Mouse (Mus musculus) large intestine, adult 2 months (tissue): ENCODE results near the gene Aspn. TPM values are rescaled to one million over a fixed set of nuclear protein-coding genes. Genes with fewer than 3 reads are reported as not detected.

Experiments
- DNase-seq: peaks from one replicate; pipeline ENCODE4 v3.0.0-alpha.2; 2012; ENCODE audit warnings: low read depth, low spot score
- WGBS: fragments of 180-500 bp; shearing (Covaris S2); methylation state at CpG from one replicate; pipeline ENCODE4 v1.1.7; 2018; 5-methylcytosine and 5-hydroxymethylcytosine counted together
- polyA plus RNA-seq: library from polyadenylated mRNA; depleted of rRNA; stranded (reverse); fragments of >200 nt; gene quantifications from 2 replicates; pipeline ENCODE4 v1.2.3, GENCODE M21; 2012; rRNA removed

Aspn gene
- 2.1 and 2.4 TPM in 2 replicates for polyA plus RNA-seq

DNA sequence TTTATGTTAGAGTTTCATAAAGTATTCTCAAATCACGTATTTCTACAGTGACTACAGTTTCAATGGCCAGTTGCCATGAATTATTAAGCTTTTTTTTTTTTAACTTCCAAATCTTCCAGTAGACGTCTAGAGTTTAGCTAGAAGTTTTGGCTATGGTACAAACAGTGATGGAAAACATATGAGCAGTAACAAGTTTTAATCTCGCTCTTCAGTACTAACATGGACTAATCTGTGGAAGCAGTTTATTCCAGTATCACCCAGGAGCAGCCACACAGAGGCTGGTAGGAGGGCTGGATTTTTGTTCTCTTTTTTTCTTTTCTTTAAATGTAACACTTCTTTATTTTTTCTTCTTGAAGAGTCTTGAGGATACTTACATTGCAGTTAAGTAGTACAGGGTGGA lies at the start of gene Aspn:
Gene Aspn (plus strand): TSS at position 165 of the 400 bp plus-strand sequence.
- DNase-seq, result no peak
- 70% methylated on average over 3 of the region's 3 CpGs for WGBS

DNA sequence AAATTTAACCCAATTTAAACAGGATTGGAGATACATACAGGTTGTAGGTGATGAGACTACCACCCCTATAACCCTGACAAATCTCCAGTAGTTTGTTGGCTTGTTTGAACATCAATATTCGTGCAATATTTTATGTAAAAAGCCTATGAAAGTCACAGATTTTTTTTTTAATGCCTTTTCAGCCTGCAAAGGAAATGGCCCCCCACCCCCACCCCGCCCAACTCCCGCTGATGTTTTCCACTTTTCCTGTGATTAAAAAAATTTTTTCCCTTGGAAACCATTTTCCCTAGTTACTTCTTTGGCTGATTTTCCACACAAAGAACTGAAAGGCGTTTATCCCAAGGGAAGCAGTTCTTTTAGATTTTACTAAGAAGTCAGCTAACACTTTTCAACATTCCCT lies 39.7 kb upstream of the Aspn start, which contains the start of gene Ecm2:
Gene Ecm2 (plus strand): TSS at position 301 of the 400 bp plus-strand sequence.
- WGBS, result 59% methylated on average over 4 of the region's 4 CpGs
- no peak for DNase-seq

DNA sequence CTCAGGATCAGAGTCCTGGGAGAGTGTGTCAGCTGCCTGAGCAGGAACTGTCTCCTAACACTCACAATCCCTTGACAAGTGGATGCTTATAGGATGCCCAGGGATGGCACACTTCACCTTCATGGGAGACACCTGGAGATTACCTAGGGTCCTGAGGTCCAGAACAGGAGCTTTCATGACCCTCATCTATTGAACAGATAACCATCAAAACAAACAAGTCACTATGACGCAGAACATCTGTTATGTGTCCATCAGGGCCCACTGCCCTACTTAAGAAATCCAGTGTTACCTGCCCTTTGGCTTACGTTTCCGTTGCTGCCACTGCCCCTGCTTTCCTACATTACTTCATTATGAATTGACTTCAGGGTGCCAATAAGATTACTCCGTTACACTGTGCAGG lies 38.5 kb upstream of the Aspn start:
- no peak for DNase-seq
- 82% methylated on average over 4 of the region's 4 CpGs for WGBS

DNA sequence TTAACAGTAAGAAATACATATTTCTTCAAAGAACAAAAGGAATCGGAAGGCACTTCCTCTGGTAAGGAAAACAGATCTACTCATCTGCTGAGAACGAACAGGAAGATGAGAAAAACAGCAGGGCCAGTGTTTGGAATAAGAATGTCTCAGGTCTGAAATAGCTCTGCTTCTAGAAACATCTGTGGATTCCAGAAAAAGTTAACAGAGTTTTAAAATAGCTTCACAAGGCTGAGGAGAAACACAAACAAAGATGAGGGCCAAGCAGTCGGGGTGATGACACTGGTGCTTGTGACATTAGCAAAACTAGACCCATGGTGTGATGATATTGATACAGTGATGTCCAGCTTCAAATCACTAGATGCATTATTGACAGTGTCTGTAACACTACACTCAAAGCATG lies 37.1 kb upstream of the Aspn start:
- no peak for DNase-seq
- 63% methylated on average over 3 of the region's 3 CpGs for WGBS

DNA sequence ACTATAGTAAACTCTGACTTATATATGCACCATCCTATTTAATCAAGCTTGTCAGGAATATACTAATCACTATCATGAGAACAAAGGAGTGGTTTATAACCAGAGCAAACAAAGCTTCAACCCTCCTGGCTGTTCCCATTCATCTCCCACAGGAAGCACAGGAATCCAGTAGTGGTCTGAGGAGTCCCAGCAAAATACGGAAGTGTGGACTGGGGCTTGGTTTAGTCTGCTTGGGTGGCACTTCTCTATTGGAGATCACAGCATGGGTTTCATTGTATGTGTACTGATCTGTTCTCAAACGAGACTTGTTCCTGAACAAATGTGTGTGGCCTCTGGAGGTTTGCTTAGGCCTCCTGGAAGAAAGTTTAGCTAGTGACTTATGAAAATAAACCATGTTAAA lies 25.5 kb upstream of the Aspn start:
- WGBS, result 35% methylated on average over 2 of the region's 2 CpGs
- no peak for DNase-seq

DNA sequence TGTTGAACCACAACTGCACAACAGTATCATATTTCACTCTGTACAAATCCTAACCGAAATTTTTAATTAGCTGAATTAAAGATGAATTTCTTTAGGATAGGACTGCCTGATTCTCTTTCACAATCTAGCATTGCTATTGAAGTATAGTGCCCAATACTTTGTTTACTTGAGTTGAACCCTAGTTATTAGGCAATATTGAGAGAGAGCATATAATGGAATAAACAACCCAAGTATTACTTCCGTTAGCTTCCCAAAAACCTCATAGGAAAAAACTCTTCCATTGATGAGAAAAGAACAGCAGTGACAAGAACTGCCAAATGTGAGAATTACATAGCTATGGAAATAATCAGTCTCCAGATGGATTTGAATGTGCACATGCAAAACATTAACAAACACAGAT lies 18.0 kb upstream of the Aspn start:
- no peak for DNase-seq
- 80% methylated on average over 2 of the region's 2 CpGs for WGBS

DNA sequence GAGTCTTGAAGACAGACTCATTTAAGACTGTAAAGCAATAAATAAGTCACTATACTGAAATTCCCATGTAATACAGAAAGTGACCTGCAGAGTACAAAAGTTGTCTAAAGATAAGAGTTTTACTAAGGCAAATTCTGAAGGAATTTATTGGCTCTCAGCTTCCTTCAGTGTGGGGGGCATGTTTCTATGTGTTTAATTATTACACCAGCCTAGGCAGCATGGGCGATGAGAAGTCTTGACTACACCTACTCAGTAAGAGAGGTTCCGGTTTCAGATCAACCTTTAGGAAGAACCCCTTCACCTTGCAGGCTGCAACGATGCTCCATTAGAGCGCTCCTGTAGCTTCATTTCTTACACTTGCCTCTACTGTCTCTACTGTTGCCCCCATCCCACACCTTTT lies 13.6 kb upstream of the Aspn start:
- 83% methylated on average over 4 of the region's 4 CpGs for WGBS
- no peak for DNase-seq

DNA sequence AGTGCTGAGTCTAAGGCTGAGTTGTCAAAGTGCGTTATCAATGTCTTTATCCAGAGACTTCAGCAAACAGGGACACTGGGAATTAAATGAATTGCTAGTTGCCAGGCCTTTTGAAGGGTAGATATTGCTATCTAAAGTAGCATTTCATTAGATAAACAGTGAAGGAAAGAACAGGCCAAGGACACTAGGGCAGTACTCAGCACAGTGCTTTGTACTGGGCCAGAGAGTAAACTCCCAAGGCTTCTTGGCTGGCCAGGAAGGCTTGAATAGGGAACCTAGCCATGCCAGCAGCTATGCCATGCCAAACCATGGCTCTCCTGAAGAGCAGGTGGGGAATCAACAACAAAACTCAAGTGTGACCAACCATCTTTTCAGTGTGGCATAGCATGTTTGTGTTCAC lies 7.3 kb upstream of the Aspn start:
- WGBS, result 92% methylated on average over 1 of the region's 1 CpGs
- DNase-seq, result no peak

DNA sequence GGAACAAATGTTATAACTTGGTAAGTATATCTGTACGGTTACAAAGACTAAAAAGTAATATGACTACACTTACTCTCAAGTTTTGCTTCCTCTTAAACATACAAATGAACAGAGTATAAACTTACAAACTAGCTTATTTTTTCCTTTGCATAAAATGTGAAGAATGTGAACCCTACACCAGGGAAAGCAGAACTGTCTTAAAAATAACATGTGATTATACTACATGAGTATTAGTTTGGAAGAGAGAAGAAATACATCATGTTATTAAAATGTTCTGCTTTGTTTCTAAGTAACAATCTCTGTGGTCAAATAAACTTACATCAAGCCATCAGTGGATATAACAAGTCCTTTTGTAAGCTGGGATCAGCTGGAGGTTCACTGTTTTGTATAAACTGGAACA lies 5.5 kb upstream of the Aspn start:
- WGBS, result 69% methylated on average over 1 of the region's 1 CpGs
- no peak for DNase-seq

DNA sequence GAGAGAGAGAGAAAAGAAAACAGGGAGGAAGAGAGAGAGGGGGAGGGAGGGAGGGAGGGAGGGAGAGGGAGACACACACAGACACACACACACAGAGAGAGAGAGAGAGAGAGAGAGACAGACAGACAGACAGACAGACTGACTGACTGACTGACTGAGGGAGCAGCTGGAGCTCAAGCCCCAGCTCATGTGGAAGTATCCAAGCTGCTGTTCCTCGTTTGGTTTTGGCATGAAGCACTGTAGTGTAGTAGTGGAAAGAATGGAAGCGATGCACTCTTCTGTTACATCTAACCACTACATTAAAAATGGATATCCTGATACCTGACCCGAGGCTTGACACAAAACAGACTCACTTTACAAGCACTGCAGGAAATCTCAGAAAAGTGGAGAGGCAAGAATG lies 1.4 kb downstream of the Aspn start:
- WGBS, result 56% methylated on average over 3 of the region's 3 CpGs
- no peak for DNase-seq

DNA sequence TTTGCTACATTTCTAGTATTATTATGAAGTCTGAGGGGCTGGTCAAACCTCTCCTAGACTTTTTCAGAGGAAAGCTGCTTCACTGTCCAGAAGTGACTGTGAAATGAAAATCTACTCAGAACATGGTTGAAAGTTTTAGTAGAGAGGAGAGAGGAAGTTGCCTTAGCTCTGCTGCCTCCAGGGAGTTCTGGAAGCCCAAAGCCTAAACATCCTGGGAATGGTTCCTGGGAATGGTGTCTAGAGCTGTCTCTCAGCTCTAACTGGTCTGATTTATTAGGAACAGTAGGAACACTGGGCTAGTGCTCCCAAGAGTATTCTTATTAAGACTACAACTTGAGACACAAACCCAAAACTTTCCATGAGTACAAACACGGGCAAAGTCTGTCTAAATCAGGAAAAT lies 2.3 kb downstream of the Aspn start:
- 82% methylated on average over 1 of the region's 1 CpGs for WGBS
- DNase-seq, result no peak

DNA sequence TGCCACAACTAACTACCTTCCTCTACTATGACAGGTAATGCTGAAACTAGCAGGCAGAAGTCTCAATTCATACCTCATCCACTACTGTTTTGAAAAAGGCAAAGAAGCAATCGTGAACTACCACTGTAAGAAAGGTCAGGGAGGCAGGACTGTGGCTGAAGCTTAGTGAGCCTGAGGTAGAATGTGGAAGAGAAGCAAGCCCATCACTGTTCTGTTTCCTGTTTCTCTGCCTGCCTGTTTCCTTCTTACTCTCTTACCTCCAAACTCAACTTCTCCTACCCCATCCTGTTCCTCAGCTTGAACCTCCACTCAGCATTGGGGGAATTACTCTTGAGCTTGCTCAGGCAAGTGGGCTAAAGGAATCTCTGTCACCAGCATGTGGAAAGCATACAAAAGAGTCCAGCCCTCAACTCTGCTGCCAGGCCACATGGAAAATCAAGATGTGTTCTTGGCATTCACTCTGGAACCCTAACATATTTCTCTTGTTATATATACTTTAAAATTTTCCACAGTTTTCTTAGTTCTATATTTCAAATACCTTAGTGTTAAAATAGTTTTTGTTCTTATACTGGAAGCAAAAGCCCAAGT lies 3.4 kb downstream of the Aspn start:
- WGBS, result 43% methylated on average over 1 of the region's 1 CpGs
- no peak for DNase-seq

DNA sequence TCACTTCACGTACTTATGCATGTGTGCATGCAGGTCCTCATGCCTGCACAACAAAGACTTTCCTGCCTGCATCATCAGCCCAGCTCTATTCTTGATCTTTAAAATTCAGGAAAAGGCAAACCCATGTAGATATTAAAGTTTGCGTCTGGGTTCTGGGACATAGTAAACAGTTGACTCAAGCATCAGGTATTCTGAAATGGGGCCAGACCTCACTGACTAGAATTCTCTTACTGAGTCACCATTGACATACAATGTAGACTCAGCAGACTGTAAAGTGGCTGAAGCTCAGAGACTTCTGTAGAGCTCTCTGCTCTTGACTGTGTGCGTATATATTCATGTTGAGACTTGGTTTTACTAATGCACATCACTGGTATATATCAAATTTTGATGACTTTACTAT lies 5.4 kb downstream of the Aspn start:
- WGBS, result 79% methylated on average over 3 of the region's 3 CpGs
- no peak for DNase-seq

DNA sequence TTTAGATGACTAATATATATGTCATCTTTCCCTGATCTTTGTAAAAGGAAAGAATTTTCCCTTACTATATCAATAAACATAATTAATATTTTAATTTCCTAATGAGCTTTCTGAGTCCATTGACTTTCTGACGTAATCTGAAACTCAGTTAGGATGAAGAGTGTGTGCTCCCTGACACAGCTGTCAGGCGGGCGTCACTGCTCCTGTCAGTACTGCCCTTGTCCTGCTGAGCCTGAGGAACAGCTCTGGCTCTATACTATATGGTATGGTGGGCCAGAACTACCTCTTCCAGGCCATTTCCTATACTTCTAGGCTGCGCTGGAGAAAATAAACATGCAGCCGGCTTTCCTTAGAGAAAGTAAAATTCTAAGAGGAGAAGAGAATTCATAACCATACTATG lies 10.3 kb downstream of the Aspn start:
- DNase-seq, result no peak
- WGBS, result 87% methylated on average over 5 of the region's 5 CpGs

DNA sequence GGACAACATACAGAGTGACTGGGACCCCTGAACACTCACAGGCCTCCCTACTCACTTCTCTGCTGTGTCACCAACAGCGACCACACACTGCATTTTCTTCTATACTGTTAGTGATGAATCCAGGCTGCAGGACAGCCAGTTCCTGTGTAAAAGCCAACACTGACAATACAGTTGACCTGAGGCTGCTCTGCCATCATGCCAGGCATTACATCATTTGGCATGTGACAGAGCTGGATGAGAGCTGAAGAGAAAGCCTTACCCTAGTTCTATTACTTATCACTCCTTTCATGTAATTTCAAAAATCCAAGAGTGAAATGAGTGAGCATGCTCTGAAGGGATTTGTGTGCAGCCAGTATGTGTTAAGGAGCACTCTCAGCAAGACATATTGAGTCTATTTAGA lies 12.0 kb downstream of the Aspn start:
- 79% methylated on average over 1 of the region's 1 CpGs for whole genome bisulfite sequencing
- no peak for DNase-seq

DNA sequence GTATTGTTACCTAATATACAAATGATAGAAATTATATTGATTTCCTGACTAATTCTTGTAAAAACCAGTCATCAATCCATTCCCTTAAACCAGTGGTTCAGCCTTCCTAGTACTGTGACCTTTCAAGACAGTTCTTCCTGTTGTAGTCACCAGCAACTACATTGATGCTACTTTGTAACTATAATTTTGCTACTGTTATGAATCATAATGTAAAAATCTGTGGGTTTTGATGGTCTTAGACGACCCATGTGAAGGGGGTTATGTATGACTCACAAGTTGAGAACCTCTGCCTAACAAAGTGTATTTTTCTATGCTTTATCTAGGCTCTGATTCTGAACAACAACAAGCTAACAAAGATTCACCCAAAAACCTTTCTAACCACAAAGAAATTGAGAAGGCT lies 12.7 kb downstream of the Aspn start:
- 35% methylated on average over 1 of the region's 1 CpGs for WGBS
- DNase-seq, result no peak

DNA sequence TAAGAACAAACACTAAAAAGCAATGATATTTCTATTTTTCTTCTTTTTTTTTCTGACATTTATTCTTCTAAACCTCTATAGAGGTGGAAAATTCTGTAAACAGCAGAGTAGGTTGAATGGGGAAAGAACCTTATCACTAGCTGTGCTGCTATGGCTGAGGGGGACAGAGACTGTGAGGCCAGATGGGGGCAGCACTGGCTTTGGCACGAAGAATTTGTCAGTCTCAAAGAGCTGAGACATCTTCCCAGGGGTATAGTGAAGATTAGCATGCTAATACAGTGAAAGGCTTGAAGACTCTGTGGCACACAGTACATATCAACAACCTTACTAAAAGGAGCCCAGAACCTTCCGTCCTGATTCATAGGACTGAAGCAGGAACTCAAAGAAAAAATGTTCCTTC lies 14.9 kb downstream of the Aspn start:
- WGBS, result 49% methylated on average over 2 of the region's 2 CpGs
- no peak for DNase-seq

DNA sequence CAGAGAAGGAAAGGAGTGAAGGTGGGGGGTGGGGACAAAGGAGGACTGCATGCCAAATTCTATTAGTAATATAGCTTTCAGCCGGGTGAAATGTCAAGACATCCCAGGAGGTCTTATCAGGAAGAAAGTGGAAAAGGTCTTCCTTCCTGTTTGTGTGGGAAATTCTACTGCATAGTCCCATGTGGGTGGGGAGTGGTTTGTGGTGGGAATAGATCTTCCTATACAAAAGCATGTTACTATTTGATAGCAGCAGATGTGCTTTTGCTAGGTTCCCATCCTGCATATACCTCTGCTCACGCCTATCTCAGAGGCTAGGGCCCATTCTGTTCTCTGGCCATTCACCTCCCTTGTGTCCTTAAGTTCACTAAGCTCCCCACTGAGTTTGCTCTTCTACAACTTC lies 16.6 kb downstream of the Aspn start:
- no peak for DNase-seq
- WGBS, result 52% methylated on average over 2 of the region's 2 CpGs

DNA sequence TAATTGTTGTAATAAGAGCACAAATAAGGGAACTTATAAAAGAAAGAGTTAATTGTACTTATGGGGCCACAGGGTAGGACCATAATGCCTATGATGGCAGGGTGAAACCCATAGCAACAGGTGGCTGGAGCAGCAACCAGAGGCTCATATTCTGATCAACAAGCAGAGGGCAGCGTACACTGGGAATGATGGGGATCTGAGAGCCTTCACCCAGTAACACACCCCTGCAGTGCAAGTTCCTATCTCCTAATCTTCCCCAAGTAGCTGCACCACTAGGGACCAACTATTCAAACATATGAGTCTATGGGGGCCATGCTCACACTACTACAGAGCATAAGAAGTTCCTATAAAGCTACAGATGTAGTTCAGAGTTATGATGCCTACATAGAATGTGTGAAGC lies 20.1 kb downstream of the Aspn start:
- DNase-seq, result no peak
- 84% methylated on average over 1 of the region's 1 CpGs for WGBS

DNA sequence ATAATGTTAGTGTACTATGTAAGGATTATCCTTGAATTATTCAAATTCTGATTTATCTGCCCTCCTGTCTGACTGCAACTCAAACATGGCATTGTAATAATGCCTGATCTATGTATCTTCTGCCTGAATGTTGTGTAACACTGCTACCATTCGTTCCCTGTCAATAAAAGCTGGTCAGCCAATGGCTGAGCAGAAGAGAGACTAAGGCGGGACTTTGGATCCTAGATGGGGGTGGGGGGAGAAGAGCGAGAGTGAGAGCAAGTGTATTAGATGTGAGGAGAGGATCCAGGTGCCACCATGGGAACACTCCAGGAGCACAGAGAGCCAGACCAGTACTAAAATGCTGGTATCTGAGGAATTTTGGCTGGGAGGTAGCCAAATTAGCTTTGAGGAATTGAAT lies 26.1 kb downstream of the Aspn start:
- 75% methylated on average over 3 of the region's 3 CpGs for WGBS
- no peak for DNase-seq

DNA sequence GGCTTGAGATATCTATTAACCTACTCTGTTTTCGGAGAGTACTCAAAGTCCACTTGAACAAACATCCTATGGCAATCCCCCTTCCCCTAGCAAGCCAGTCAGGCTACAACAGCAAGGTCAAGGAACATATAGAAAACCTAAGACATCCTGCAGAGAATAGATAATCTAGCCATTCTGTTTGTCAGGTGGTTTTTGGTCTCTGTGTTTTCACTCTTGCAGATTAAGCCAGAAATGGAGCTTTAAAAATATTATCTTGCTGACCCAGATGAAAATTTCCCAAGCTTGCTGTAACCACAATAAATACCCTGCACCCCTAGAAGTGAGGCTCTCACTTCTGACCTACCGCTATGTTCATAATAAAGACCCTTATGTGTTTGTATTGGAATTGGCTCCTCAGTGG lies 27.2 kb downstream of the Aspn start:
- WGBS, result 79% methylated on average over 2 of the region's 2 CpGs
- DNase-seq, result no peak
